Mouse (Mus musculus) cerebellum, adult 2 months (tissue): ENCODE measurements around the gene Ndufs2. TPM values are rescaled to one million over a fixed set of nuclear protein-coding genes. Genes with fewer than 3 reads are reported as not detected.

ENCODE experiments used
- DNase-seq, 2 experiments: peaks; one replicate each; pipeline ENCODE4 v3.0.0; 2021
- H3K27ac ChIP-seq: fragments of 200-500 bp; 2 replicates; pipeline ENCODE4 v1.5.1; 2012; ENCODE audit warnings: low read length, control low read depth, inconsistent platforms; ENCODE audit not compliant: insufficient read depth
- H3K27me3 ChIP-seq: fragments of 200-500 bp; 2 replicates; pipeline ENCODE4 v1.6.1; 2012; ENCODE audit warnings: inconsistent platforms, mild to moderate bottlenecking, low read length, moderate library complexity; ENCODE audit not compliant: control insufficient read depth, insufficient read depth
- H3K4me1 ChIP-seq: fragments of 200-500 bp; 2 replicates; pipeline ENCODE4 v1.6.1; 2011; ENCODE audit warnings: low read length; ENCODE audit not compliant: control insufficient read depth, insufficient read depth
- H3K4me3 ChIP-seq: fragments of 200-500 bp; replicated peaks from 2 replicates; pipeline ENCODE3; 2011; ENCODE audit warnings: mild to moderate bottlenecking, low read depth, low read length, control low read depth; ENCODE audit not compliant: insufficient read depth
- CTCF ChIP-seq: fragments of 200-500 bp; IDR thresholded peaks from 2 replicates; pipeline ENCODE4 v1.5.1; 2011; ENCODE audit warnings: low read depth, mild to moderate bottlenecking, control low read depth, low read length, moderate library complexity, borderline replicate concordance; ENCODE audit not compliant: insufficient read depth
- POLR2A ChIP-seq: fragments of 200-500 bp; IDR thresholded peaks from 2 replicates; pipeline ENCODE4 v1.6.1; 2011; ENCODE audit warnings: low read length, control low read depth, borderline replicate concordance; ENCODE audit not compliant: insufficient read depth
- WGBS: fragments of 180-500 bp; shearing (Covaris S2); methylation state at CpG from one replicate; pipeline ENCODE4 v1.1.7; 2018; 5-methylcytosine and 5-hydroxymethylcytosine counted together
- polyA plus RNA-seq: library from polyadenylated mRNA; depleted of rRNA; stranded (reverse); fragments of >200 nt; gene quantifications from 2 replicates; pipeline ENCODE4 v1.2.3, GENCODE M21; 2012

Gene Ndufs2
- polyA plus RNA-seq, 1 experiment: 282 TPM

DNA sequence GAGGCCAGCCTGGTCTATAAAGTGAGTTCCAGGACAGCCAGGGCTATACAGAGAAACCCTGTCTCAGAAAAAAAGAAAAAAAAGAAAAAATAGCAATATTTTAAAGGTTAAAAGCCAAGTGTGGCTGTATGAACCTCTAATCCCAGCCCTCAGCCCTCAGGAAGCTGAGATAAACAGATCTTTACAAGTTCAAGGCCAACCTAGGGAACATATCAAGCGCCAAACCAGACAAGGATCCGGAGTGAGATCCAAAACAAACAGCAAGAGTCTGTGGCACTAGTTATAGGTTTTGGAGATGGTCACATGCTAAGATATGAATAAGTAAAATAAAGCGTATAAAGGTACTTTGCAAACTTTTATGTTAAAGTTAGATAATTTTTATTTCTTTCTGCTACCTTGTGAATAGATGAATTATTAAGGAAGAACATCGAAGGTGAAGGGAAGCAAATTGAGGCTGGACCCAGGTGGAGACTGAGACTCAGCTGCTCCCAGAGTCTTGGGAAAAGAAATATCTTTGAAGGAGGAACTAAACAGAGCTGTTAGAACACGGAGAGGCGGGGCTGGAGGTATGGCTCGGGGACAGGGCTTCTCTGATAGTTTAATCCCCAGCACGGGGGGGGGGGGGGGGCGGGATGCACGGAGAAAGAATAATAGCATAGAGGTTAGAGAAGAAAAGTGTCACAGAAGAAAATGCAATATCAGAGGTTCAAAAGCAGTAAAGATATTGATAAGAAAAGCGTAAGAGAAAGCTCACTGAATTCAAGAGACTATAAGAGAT, 47.5 kb downstream of the Ndufs2 start:
- H3K27me3 ChIP-seq: no peaks in the 10 kb centered on the region
- H3K4me1 ChIP-seq: no peaks in the 10 kb centered on the region
- no peak for DNase-seq
- no peak overlapping the region for H3K4me3 ChIP-seq
- WGBS: 55% methylated on average over 11 of the region's 11 CpGs
- no peak overlapping the region for H3K27ac ChIP-seq
- TF ChIP-seq POLR2A (no peak), CTCF (no peak)

DNA sequence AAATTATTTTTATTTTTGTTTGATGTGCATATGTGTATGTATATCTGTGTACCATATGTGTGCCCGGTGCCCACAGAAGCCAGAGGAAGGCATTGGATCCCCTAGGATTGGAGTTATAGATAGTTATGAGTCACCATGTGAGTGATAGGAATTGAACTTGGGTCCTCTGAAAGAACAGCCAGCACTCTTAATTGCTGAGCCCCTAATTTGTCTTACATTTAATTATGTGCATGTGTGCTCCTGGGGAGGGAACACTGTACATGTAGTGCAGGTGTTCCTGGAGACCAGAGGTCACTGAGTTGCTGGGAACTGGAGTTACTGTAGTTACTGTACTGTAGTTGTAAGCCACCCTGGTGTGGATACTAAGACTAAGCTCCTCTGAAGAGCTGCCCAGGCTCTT, 50.4 kb downstream of the Ndufs2 start:
- 94% methylated on average over 1 of the region's 1 CpGs for WGBS
- no peak for TF ChIP-seq POLR2A
- TF ChIP-seq CTCF: no peak
- DNase-seq: no peak

DNA sequence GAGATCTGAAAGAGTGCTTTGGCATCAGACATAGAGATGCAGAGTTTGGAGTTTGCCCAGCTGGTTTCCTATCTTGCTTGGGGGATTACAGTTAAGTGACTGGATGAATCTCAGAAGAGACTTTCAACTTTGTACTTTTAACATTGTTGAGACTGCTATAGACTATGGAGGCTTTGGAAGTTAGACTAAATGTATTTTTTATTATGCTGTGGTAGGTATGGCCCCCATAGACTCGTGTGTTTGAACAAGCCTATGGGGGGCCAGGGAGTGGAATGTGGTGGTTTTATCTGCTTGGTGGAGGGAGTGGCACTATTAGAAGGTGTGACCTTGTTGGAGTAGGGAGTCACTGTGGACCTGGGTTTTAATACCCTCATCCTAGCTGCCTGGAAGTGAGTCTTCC, 51.7 kb downstream of the Ndufs2 start:
- no peak overlapping the region for H3K27ac ChIP-seq
- no peak for DNase-seq
- TF ChIP-seq POLR2A: no peak
- no peak for TF ChIP-seq CTCF
- H3K4me1 ChIP-seq: no peaks in the 10 kb centered on the region
- H3K4me3 ChIP-seq: no peak overlapping the region
- 48% methylated on average over 1 of the region's 1 CpGs for WGBS
- no peaks in the 10 kb centered on the region; the same call in 1 of the 2 replicates for H3K27me3 ChIP-seq

More for the DNA sequence above, 50.4 kb downstream of the Ndufs2 start:
- Histone ChIP-seq H3K4me3 (no peak overlapping the region), H3K4me1 (no peaks in the 10 kb centered on the region), H3K27ac (no peak overlapping the region), H3K27me3 (no peaks in the 10 kb centered on the region; the same call in 1 of the 2 replicates)

DNA sequence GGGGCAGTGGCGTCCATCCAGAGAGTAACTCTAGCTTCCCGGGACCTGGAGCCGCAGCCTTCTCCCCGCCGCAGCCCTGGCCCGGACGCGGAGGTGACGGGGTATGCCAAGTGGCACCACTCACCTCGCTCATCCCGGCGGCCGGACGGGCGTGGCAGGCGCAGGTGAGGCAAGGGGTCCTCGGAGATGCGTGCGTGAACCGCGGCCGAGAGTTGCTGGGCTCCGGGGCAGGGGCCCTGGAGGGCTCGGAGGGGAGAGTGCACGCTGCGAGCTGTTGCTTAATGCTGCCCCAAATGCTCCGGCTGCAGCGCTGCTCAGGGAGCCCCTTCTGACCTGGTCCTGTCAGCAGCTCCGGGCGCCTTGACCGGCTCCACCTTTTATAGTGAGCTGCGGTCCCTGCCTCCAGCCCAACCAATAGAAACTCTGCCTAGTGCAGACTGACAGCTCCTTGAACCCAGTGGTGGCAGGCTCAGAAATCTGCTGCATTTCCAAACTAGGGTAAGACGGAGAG, 55.2 kb downstream of the Ndufs2 start, which contains the start of gene Pcp4l1:
Gene Pcp4l1 (minus strand): TSS at position 382 of the 511 bp plus-strand sequence.
- peak; percentile 57 to 69 for DNase-seq
- H3K27ac ChIP-seq: no peak within 1 kb of the TSS
- no peaks in the 10 kb centered on the region; the same call in 1 of the 2 replicates for H3K4me1 ChIP-seq
- H3K4me3 ChIP-seq: peak within 1 kb of the TSS; percentile 48
- H3K27me3 ChIP-seq: no peaks in the 10 kb centered on the region; the same call in 1 of the 2 replicates
- WGBS: under 1% methylated on average over 33 of the region's 33 CpGs
- TF ChIP-seq POLR2A (no peak), CTCF (no peak)

GRCm38 (mm10) chr1:171195046-171195822, 56.0 kb downstream of the Ndufs2 start:
- DNase-seq: no peak
- H3K27me3 ChIP-seq: no peaks in the 10 kb centered on the region; the same call in 1 of the 2 replicates
- 21% methylated on average over 20 of the region's 20 CpGs for WGBS
- TF ChIP-seq POLR2A (no peak), CTCF (no peak)
- H3K27ac ChIP-seq: no peak overlapping the region
- no peaks in the 10 kb centered on the region; the same call in 1 of the 2 replicates for H3K4me1 ChIP-seq
- peak overlapping the region; percentile 48 for H3K4me3 ChIP-seq

DNA sequence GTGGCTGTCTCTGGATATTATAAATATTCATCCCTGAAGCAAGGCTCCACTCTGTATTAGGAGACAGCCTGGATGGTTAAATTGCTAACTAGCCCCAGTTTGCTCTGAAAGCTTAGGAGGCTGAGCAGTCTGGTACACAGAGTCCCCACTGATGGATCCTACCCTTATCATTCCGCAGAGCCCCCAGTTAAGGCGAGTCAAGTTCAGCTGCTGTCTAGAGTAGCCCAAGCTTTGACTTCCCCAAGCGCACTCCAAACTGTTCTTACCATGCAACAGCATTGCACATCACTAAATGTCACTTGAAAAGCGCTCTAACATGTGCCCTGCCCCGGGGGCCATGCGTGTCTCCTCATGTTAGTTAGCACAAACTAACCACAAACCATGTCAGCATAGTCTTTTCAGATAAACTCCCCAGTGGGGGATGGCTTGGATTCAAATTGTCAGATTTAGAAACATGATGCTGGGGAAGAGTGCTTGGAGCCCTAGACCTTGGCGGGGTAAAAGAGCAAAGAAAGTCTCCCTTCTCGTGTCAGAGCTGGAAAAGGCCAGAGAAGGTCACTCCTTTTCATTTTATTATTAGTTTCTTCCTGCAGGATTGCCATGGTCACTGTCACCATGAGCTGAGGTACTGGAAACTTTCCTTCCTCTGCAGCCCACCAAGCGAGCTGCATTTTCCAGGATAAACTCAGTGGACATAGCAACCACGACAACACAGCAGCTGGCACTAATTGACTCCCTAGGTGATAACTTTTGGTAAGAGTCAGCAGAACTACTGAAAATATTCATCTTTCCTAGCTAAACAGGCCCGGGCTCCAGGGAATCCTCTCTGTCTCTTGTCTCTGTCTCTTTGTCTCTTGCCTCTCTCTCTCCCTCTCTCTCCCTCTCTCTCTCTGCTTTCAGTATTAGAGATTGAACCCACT, 57.0 kb downstream of the Ndufs2 start:
- Histone ChIP-seq H3K27me3 (no peaks in the 10 kb centered on the region; the same call in 1 of the 2 replicates), H3K4me3 (no peak overlapping the region), H3K27ac (no peak overlapping the region), H3K4me1 (no peaks in the 10 kb centered on the region; the same call in 1 of the 2 replicates)
- TF ChIP-seq CTCF: no peak
- no peak for TF ChIP-seq POLR2A
- 44% methylated on average over 11 of the region's 11 CpGs for WGBS
- no peak for DNase-seq

GRCm38 (mm10) chr1:171193093-171193840, 57.9 kb downstream of the Ndufs2 start:
- H3K4me1 ChIP-seq: no peaks in the 10 kb centered on the region; the same call in 1 of the 2 replicates
- 5% methylated on average over 18 of the region's 18 CpGs for WGBS
- TF ChIP-seq POLR2A (no peak), CTCF (no peak)
- H3K27me3 ChIP-seq: no peaks in the 10 kb centered on the region; the same call in 1 of the 2 replicates
- no peak overlapping the region for H3K4me3 ChIP-seq
- H3K27ac ChIP-seq: no peak overlapping the region
- no peak for DNase-seq
